Mouse (Mus musculus) T-helper 17 cell (primary cell): Measurements from ENCODE around the gene Ccdc107.

Experiments
- in situ Hi-C, 2 experiments: fragments of 300-600 bp; cut with MboI, MseI; formaldehyde crosslinking; loops; 1 replicate in 1 of 2; 2 replicates in 1 of 2; pipeline ENCODE4 v1.15.1; 2025; ENCODE audit warnings: high pct_unique_total_duplicates in 2 of 2

The Ccdc107 gene

DNA sequence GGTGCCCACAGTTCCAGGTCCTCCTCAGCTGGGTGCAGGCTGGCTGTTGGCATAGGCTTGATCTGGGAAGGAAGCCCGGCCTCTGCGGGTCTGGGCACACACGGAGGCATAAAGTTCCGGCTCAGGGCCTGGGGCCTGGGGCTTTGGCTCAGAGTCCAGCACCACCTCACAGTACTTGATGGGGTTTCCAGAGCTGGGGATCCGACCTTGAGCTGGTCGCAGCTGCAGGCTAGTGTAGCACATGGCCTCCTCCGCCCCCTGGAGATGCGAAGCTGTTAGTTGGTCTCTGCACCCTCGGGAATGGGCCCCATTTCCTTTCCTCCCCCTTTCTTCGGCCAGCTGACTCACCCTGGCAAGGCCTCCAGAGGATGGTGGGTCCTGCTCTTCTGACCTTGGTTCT is 10.1 kb upstream of the Ccdc107 start:
- in situ Hi-C loops: loop anchor here (5.0 to 10.0 kb wide), 2 partner anchors 40 to 448 kb away; partner anchors contain the start of genes Stoml2 (in 1 of the 2) and Tesk1 (in 1 of the 2)

DNA sequence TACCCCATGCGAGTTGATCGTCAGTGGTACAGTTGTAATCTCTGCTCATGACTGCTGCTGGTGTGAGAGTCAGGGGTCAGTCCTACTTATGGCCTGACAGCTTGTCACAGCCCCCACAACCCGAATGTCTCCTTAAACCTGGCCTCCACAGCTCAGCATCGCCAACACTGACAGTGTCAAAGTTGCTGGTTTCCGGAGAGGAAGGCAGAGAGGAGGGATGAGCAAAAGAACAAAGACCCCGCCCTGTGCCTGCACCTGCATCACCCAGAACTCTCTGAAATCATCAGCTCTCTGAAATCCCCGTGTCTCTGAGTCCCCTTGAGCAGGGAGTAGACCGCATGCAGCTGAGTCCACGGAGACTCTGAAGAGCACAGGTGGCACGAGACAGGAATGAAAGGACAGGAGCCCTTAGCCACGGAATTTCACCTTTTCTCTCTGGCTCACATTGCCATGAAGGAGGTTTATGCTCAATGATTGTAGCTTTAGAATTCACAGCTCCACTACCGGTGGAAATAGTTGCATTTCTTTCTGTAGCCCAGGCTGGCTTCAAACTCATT is 9.1 kb upstream of the Ccdc107 start, which contains the start of gene Sit1:
Gene Sit1, minus strand, starts transcription at position 200 of the 557 bp plus-strand sequence.
- in situ Hi-C loops: loop anchor here (5.0 to 10.0 kb wide), 2 partner anchors 41 to 449 kb away; partner anchors contain the start of genes Stoml2 (in 1 of the 2) and Tesk1 (in 1 of the 2)

DNA sequence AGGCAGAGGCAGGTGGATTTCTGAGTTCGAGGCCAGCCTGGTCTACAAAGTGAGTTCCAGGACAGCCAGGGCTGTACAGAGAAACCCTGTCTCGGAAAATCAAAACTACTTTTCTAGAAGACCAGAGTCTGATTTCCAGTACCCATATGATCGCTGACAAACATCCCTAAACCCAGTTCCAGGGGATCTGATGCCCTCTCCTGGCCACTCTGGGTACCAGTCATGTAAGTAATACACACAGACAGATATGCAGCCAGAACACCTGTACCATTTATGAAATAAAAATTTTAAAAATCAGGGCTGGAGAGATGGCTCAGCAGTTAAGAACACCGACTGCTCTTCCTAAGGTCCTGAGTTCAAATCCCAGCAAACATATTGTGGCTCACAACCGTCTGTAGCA is 7.0 kb upstream of the Ccdc107 start:
- in situ Hi-C loops: loop anchor here in 1 of 2 experiments (10.0 kb wide), 1 partner anchor 451 kb away; the partner anchor contains the start of gene Stoml2

DNA sequence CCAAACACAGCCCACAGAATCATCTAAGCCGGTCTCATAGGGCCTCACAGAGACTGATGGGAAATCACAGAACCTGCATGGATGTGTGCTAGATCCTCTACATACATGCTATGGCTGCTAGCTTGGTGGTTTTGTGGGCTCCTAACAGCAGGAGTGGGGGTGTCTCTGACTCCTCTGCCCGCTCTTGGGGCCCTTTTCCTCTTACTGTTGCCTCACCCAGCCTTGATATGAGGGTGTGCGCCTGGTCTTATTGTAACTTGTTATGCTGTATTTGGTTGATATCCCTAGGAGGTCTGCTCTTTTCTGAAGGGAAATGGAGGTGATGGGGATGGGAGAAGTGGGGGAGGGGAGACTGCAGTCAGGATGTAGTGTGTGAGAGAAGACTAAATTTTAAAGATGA is 3.1 kb upstream of the Ccdc107 start:
- in situ Hi-C loops: loop anchor here in 1 of 2 experiments (10.0 kb wide), 1 partner anchor 455 kb away; the partner anchor contains the start of gene Stoml2

DNA sequence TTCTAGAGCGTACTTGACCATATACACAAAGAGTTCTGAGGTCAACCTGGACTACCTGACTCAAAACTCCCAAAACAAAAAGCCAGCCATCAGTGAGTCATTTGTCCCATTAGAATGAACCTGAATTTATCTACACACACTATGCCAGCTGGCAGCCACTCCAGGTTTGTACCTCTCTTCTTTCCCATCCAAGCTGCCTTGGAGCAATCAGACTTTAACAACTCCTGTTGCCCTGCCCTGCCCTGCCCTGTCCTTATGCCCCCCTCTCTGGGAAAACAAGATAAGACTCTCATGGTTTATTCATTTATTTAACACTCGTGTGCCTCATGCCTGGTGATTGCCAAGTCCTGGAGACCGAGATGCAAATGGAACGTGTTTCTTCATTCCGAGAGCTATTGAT is 1.9 kb upstream of the Ccdc107 start:
- in situ Hi-C loops: no loop called here

DNA sequence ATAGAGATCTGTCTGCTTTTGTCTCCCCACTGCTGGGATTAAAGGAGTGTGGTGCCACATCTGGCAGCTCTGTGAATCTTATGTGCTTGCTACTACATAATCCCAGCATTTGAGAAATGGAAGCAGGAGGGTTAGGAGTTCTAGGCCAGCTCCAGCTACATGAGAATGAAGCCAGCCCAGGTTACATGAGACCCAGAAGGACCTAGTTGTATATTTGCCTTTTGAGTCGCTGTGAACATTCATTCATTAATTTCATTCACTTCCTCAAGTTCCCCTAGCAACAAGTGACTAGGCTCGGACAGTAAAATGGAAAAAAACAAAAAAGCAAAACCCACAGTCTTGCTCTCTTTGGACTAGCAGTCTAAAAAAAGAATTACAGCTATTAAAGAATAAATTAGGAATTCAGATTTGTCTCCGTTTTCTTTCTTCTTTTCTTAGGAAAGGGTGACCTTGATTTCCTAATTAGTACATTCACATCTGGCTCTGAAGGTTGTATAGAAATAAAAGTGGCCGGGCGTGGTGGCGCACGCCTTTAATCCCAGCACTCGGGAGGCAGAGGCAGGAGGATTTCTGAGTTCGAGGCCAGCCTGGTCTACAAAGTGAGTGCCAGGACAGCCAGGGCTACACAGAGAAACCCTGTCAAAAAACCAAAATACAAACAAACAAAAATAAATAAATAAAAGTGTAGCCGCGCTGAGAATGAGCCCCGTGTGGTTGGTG is 439 bp upstream of the Ccdc107 start:
- in situ Hi-C loops: no loop called here

DNA sequence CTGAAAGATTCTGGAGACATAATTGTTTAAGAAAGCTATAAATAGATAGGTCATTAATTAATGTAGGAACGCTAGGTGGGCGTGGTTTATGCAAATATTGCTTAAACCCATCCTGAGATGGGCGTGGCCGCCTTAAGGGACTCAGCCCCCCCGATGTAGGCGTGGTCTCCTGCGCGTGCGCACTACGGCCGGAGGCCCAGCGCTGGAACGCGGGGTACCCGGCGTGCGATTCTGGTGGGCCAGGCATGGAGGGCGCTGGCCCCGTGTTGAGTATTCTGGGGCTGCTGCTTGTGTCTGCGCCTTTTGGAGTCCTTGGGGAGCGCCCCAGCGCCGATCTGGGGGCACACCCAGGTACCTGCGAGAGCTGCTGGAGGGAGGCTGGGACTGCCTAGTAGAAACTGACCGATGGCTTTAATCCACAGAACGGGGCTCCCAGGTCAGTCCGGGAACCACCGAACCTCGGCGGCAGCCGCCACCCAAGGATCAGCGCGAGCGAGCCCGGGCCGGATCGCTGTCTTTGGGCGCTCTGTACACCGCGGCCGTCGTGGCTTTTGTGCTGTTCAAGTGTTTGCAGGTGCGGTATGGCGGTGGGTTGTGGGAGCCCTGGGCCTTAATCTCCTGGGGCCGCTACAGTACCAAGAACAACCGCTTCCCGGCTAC is 616 bp downstream of the Ccdc107 start:
- in situ Hi-C loops: no loop called here

DNA sequence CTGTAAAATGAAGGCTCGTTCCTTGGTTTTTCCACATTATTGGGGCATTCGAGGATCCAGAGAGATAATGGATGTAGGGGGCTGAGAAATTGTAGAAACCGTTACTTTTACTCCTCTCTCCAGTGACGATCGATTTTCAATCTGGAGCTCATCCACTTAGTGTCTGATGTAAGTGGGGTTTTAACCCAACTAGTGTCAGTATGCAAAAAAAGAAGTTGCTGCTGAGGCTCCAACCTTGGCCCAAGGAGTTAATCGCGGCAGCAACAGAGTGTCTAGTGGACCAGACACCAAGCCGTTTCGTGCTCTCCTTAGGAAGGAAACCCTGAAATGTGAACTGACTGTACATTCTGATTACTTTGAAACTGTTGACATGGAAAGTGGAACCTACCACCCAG is 1.1 kb downstream of the Ccdc107 start:
- in situ Hi-C loops: no loop called here

DNA sequence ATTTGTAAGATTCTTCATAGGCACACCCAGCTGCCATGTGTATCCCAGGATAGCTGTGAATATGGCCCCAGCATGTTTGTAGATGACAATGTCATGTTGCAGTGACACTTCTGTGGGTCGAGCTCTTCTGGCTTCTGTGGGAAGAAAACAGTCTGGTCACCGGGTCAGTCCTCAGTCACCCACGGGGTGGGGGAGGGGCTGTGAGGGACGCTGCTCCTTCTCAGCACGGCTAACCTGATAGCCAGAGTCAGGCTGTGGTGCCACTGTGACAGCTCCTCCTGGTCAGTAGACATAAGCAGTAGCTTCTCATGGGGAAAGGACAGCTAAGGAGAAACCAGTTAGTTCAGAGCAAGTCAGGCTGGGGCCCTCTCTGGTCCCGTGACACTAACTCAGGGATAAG is 3.9 kb downstream of the Ccdc107 start:
- in situ Hi-C loops: no loop called here

DNA sequence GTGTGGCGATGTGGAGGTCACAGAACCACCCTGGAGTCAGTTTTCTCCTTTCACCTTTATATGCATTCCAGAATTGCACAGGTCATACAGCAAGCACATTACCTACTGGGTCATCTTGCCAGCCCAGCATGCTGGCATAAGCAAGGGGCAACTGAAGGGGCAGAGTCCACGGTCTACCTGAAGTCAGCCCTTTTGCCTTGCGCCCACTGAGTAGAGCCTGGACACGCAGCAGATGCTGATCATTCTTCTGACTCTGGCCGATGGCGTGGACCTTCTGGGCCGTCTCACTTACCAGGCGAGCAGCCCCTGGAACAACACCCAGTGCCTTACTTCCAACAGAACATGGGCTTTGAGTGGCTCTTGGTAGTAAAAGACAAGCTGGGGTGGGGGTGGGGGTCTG is 4.7 kb downstream of the Ccdc107 start:
- in situ Hi-C loops: no loop called here

DNA sequence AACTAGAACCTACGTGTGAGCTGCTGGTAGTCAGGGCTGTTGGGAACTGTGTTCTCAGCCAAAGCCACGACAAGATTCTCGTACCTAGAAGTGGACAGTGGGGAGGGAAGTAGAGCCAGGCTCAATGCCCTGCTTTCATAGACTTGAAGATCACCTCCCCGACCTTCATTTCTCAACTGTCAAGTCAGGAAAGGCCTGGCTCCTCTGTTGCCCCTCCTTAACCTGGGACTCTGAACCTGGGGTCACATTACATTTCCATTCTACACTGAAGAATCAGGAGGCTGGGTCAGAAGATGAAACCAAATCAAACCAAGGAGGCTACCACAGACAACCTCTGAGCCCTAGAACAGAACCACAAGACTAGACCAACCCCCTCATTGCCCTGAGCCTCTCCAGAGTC is 5.2 kb downstream of the Ccdc107 start:
- in situ Hi-C loops: no loop called here

DNA sequence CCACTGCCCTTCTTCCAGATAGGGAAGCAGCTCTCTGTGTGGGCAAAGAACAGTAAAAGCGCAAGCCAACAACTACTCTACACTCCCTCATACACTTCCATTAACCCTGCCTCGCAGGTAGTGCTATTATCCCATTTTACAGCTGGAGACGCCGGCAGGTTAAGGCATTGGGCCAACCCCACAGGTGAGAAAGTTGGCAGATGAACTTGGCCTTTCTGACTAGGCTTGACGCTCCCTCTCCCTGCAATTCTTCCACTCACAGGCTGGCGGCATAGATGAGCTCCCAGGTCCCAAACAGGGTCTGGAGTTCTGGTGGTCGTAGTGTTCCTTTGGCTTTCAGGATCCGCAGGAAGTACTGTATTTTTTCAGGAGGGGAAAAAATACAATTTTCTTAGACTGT is 6.3 kb downstream of the Ccdc107 start:
- in situ Hi-C loops: no loop called here

DNA sequence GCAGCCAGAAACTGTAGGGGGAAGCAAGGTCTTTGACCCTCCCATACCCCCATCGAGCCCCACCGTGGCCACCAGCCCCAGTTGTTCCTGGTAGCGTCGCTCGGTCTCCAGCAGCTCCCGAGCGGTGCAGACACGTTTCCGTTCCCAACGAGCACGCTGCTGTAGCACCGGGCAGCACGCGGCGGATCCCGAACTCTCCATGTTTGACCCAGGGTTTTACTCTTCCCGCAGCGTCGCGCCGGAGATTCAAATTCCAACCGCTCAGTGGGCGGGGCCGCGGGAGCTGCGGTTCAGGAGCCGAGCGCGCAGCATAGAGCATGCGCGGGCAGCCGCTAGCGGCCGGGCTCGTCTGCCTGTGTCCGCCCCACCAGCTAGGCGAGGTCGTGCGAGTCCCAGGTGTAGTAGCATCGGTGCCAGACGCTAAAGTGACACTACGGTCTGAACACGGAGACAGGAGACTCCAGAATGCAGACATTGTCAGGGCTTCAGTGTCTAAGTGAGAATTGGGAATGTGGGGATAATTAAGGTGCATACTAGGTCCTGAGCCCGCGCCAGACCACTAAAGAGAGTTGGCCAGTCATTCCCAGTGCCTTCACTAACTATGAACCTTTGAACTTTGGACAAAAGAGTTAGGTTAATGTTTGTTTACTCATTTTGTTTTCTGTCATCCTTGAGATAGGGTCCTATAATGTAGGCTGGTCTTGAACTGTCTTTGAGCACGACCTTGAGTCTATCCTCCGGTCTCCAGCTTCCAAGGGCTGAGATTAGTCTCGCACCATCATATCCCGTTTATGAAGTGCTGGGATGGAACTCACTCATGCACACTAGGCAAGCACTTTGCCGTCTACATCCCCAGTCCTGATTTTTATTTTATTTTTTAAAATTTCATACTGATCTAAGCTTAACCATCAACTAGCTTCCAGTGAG is 7.0 kb downstream of the Ccdc107 start, which contains the start of gene Arhgef39:
Gene Arhgef39, minus strand, starts transcription at position 289 of the 927 bp plus-strand sequence.
- in situ Hi-C loops: no loop called here

DNA sequence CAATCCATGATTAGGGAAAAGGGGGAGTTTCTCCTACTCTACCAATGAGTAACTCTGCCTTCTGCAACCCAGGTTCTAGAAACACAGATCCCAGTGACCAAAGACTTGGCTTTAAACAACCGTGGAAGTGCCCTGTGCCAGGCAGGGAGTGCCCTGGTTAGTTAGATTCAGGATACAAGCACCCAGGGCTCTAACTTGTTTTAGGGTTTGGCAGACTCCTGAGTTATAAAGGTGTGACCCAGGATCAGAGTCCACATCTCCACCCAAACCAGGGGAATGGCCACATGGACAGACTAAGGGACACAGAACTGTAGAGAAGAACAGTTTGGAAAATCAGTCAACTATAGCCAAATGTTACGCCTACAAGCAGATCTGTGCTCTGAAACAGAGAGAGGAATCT is 10.3 kb downstream of the Ccdc107 start:
- in situ Hi-C loops: no loop called here

DNA sequence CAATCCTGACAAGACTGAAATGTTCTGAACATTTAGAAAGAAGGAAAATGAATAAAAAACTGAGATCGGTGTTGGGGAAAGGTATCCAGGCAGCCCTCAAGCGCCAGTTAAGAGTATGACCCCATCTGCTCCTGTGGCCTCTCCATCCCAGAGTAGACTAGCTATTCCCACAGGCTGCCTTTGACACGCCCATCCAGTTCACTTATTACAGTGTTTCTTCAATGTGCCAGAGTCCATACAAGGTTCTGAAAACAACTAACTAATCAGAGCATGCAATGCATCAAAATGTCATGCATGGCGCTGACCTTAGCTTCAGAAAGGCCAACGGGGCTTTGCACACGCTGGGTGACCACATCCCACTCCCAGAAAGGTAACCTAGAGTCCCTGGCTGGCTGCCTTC is 10.8 kb downstream of the Ccdc107 start:
- in situ Hi-C loops: no loop called here

DNA sequence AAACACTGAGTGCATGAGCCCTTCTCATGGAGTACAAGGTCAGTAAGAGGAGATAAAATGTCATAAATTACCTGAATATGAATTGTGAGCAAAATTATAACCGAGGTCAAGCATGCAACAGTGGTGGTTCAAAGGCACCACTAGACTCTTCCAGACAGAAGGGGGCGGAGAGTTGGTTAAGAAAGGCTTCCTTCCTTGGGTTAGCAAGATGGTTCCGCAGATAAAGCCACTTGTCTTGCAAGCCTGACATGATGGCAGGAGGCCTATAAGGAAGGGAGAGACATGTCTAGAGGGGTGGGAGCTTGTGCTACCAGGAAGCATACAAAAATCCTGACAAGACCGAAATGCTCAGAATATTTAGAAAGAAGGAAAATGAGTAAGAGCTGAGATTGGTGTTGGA is 11.6 kb downstream of the Ccdc107 start:
- in situ Hi-C loops: no loop called here

DNA sequence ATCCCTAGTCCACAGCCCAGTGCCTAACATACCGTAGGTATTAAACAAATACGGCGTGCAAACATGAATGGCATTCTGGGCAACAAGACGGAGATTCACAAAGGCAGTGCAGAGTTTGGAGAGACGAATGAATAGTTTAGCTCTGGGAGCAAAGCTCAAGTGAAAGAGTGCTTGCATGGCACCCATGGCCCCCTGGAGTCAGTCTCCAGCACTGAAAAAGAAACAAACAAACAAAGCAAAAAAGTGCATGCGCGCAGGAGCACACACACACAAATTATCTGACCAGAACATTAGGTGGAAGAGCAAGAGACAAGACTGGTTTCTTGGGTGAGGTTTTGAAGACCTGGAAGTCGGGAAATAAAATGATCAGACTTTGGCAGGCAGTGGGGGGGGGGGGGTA is 13.4 kb downstream of the Ccdc107 start:
- in situ Hi-C loops: no loop called here

DNA sequence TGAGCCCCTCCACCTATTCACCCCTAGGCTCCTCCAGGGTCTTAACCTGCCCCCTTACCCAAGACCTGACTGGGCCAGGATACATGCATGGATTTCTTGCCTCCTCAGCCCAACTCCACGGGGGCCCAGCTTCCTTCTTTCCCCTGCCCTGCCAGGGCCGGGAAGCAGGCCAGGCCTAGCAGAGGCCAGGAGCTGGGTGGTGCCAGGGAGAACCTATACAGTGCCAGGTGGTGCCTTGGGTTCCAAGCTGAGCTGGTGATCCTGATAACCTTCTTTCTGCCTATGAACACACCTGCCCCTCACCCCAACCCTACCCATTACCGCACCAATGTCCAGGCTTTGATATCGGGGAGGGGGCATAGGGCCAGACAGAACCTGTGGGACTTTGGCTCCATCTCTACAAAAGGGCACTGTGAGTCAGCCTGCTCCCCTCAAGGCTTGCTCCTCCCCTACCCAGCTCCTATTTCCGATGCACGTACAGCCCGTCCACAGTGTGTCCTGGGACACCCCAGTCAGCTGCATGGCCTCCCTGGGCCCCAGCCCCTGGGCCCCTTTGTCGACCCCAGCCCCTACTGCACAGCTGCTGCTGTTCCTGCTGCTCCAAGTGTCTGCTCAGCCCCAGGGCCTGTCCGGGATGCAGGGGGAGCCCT is 14.0 kb downstream of the Ccdc107 start, which contains the start of gene Car9:
Gene Car9, plus strand, starts transcription at position 431 of the 650 bp plus-strand sequence.
- in situ Hi-C loops: no loop called here

DNA sequence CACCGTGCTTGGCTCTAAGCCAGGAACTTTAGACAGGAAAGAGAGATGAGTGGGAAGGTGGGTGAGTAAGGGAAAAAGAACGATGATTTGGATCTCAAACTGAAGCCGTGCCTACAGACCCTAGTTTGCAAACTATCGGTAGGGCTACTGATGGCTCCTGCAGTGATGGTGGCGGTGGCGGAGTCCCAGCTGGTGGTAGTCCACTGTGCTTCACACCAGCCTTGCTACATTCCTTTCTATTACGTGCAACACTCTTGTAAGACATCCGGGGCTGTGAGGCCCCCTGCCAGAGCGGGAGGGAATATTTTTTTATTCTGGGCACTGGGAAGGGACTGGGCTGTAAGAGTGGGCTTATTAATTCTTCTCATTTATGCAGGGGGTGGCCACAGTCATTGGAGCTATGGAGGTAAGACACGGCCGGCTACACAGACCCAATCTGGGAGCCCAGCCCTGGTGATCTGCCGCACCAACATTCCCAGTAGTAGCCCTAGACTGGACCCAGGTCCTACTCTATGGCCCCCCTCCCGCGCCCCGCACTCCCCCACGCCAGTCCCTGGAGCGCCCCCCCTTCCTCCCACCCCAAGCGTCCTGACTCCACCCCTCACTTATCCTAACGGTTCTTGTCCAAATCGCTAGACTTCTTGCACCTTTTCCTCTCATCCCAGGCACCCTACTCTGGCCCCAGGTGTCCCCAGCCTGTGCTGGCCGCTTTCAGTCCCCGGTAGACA is 15.4 kb downstream of the Ccdc107 start:
- in situ Hi-C loops: no loop called here

DNA sequence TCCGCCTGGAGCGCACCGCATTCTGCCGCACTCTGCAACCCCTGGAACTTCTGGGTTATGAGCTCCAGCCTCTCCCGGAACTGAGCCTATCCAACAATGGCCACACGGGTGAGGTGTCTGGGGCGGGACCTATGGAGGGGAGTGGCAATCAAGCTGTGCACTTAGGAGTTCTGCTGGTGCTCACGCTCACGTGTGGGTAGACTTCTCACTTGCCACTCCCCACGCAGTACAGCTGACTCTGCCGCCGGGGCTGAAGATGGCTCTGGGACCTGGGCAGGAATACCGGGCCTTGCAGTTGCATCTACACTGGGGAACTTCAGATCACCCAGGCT is 15.9 kb downstream of the Ccdc107 start:
- in situ Hi-C loops: no loop called here
